Mouse (Mus musculus): ENCODE results near the gene Wfdc13. TPM values are rescaled to one million over a fixed set of nuclear protein-coding genes. Genes with fewer than 3 reads are reported as not detected.
A peak's percentile ranks its signal among the peaks of the same experiment; 100 is the strongest.
"Not testable (repeated sequence)": the region's sequence is repeated elsewhere in the genome, so short reads cannot be mapped to it uniquely, and the experiment has no call there.

Wfdc13 gene
- polyA plus RNA-seq, 1 experiment from 2014 or later: not detected

GRCm38 (mm10) chr2:164676916-164677685 lies 7.8 kb upstream of the Wfdc13 start:
- H3K36me3 ChIP-seq: no peaks in the 10 kb centered on the region
- 86% methylated on average over 16 of the region's 16 CpGs for WGBS
- no peak for DNase-seq (ENCODE audit: low spot score)
- no peak overlapping the region for H3K27ac ChIP-seq
- H3K4me3 ChIP-seq: no peak overlapping the region
- peaks cover 12% of the 10 kb centered on the region for H3K4me1 ChIP-seq (replicated peaks)
- H3K9me3 ChIP-seq: 0 out of 2 replicates have a peak, but pooled peaks cover 2% of the 10 kb centered on the region
- H3K27me3 ChIP-seq (ENCODE audit: insufficient read depth, poor library complexity, severe bottlenecking): no peaks in the 10 kb centered on the region

- H3K4me1 ChIP-seq (replicated peaks): peaks cover 12% of the 10 kb centered on the region
- H3K27me3 ChIP-seq (ENCODE audit: insufficient read depth, poor library complexity, severe bottlenecking): no peaks in the 10 kb centered on the region
- no peaks in the 10 kb centered on the region for H3K36me3 ChIP-seq
- H3K4me3 ChIP-seq: peak overlapping the region; percentile 41
- H3K27ac ChIP-seq: 0 out of 2 replicates have a peak overlapping the region, but pooled peaks have one; percentile 50
- WGBS: 24% methylated on average over 19 of the region's 19 CpGs
- H3K9me3 ChIP-seq: no peaks in the 10 kb centered on the region
- peak; percentile 85 for DNase-seq (ENCODE audit: low spot score)
Measured at GRCm38 (mm10) chr2:164678848-164679625, 5.9 kb upstream of the Wfdc13 start.

- H3K27ac ChIP-seq: no peak overlapping the region
- no peaks in the 10 kb centered on the region for H3K9me3 ChIP-seq
- peaks cover 12% of the 10 kb centered on the region for H3K4me1 ChIP-seq (replicated peaks)
- 53% methylated on average over 3 of the region's 3 CpGs for WGBS
- no peak overlapping the region for H3K4me3 ChIP-seq
- H3K27me3 ChIP-seq (ENCODE audit: insufficient read depth, poor library complexity, severe bottlenecking): no peaks in the 10 kb centered on the region
- peak; percentile 21 for DNase-seq (ENCODE audit: low spot score)
- no peaks in the 10 kb centered on the region for H3K36me3 ChIP-seq
Measured at GRCm38 (mm10) chr2:164679906-164680305, 5.0 kb upstream of the Wfdc13 start.

- DNase-seq (ENCODE audit: low spot score): no peak
- no peak within 1 kb of the TSS for H3K4me3 ChIP-seq
- no peaks in the 10 kb centered on the region for H3K36me3 ChIP-seq
- no peaks in the 10 kb centered on the region for H3K9me3 ChIP-seq
- WGBS: 78% methylated on average over 4 of the region's 4 CpGs
- H3K27ac ChIP-seq: no peak within 1 kb of the TSS
- H3K4me1 ChIP-seq (replicated peaks): no peaks in the 10 kb centered on the region
- no peaks in the 10 kb centered on the region for H3K27me3 ChIP-seq (ENCODE audit: insufficient read depth, poor library complexity, severe bottlenecking)
Measured at GRCm38 (mm10) chr2:164698201-164698600, 13.3 kb downstream of the Wfdc13 start, which contains the start of gene Spint4. Gene Spint4, plus strand, starts transcription at chr2:164698501.

GRCm38 (mm10) chr2:164700959-164701358 lies 16.1 kb downstream of the Wfdc13 start:
- Histone ChIP-seq H3K36me3 (no peaks in the 10 kb centered on the region), H3K4me1 (replicated peaks) (no peaks in the 10 kb centered on the region), H3K4me3 (no peak overlapping the region), H3K27ac (no peak overlapping the region), H3K27me3 (ENCODE audit: insufficient read depth, poor library complexity, severe bottlenecking) (no peaks in the 10 kb centered on the region), H3K9me3 (no peaks in the 10 kb centered on the region; the same call in 1 of the 2 replicates)
- WGBS: 90% methylated on average over 5 of the region's 5 CpGs
- no peak for DNase-seq (ENCODE audit: low spot score)

GRCm38 (mm10) chr2:164701761-164702160 lies 16.9 kb downstream of the Wfdc13 start:
- no peaks in the 10 kb centered on the region for H3K36me3 ChIP-seq
- no peak for DNase-seq (ENCODE audit: low spot score)
- H3K27ac ChIP-seq: no peak overlapping the region
- no peak overlapping the region for H3K4me3 ChIP-seq
- H3K4me1 ChIP-seq (replicated peaks): no peaks in the 10 kb centered on the region
- whole genome bisulfite sequencing: 92% methylated on average over 5 of the region's 5 CpGs
- H3K9me3 ChIP-seq: no peaks in the 10 kb centered on the region; the same call in 1 of the 2 replicates
- H3K27me3 ChIP-seq (ENCODE audit: insufficient read depth, poor library complexity, severe bottlenecking): no peaks in the 10 kb centered on the region

GRCm38 (mm10) chr2:164704235-164704634 lies 19.3 kb downstream of the Wfdc13 start:
- no peaks in the 10 kb centered on the region for H3K27me3 ChIP-seq (ENCODE audit: insufficient read depth, poor library complexity, severe bottlenecking)
- no peak overlapping the region for H3K4me3 ChIP-seq
- H3K9me3 ChIP-seq: no peaks in the 10 kb centered on the region; the same call in 1 of the 2 replicates
- WGBS: 83% methylated on average over 5 of the region's 5 CpGs
- DNase-seq (ENCODE audit: low spot score): no peak
- no peaks in the 10 kb centered on the region for H3K4me1 ChIP-seq (replicated peaks)
- no peaks in the 10 kb centered on the region for H3K36me3 ChIP-seq
- H3K27ac ChIP-seq: no peak overlapping the region

- DNase-seq (ENCODE audit: low spot score): no peak
- Histone ChIP-seq H3K36me3 (no peaks in the 10 kb centered on the region), H3K4me3 (no peak overlapping the region), H3K4me1 (replicated peaks) (no peaks in the 10 kb centered on the region), H3K27me3 (ENCODE audit: insufficient read depth, poor library complexity, severe bottlenecking) (no peaks in the 10 kb centered on the region), H3K9me3 (no peaks in the 10 kb centered on the region; the same call in 1 of the 2 replicates), H3K27ac (no peak overlapping the region)
- WGBS: 91% methylated on average over 6 of the region's 6 CpGs
Measured at GRCm38 (mm10) chr2:164705328-164705727, 20.4 kb downstream of the Wfdc13 start.

GRCm38 (mm10) chr2:164705991-164706390 lies 21.1 kb downstream of the Wfdc13 start:
- no peaks in the 10 kb centered on the region for H3K36me3 ChIP-seq
- no peaks in the 10 kb centered on the region for H3K27me3 ChIP-seq (ENCODE audit: insufficient read depth, poor library complexity, severe bottlenecking)
- H3K4me1 ChIP-seq (replicated peaks): no peaks in the 10 kb centered on the region
- no peak for DNase-seq (ENCODE audit: low spot score)
- no peak overlapping the region for H3K4me3 ChIP-seq
- H3K9me3 ChIP-seq: no peaks in the 10 kb centered on the region; the same call in 1 of the 2 replicates
- no peak overlapping the region for H3K27ac ChIP-seq
- WGBS: 91% methylated on average over 14 of the region's 14 CpGs

- no peak for DNase-seq (ENCODE audit: low spot score)
- Histone ChIP-seq H3K9me3 (no peaks in the 10 kb centered on the region), H3K4me1 (replicated peaks) (no peaks in the 10 kb centered on the region), H3K36me3 (no peaks in the 10 kb centered on the region), H3K27me3 (ENCODE audit: insufficient read depth, poor library complexity, severe bottlenecking) (no peaks in the 10 kb centered on the region), H3K27ac (no peak within 1 kb of the TSS), H3K4me3 (no peak within 1 kb of the TSS)
- 84% methylated on average over 6 of the region's 6 CpGs for WGBS
Measured at GRCm38 (mm10) chr2:164715005-164715404, 30.1 kb downstream of the Wfdc13 start, which contains the start of gene Spint5. Gene Spint5, plus strand, starts transcription at chr2:164715305.

GRCm38 (mm10) chr2:164716194-164716786 lies 31.4 kb downstream of the Wfdc13 start:
- H3K9me3 ChIP-seq; DNase-seq (ENCODE audit: low spot score); H3K27me3 ChIP-seq (ENCODE audit: insufficient read depth, poor library complexity, severe bottlenecking); H3K36me3 ChIP-seq; H3K4me1 ChIP-seq (replicated peaks); H3K4me3 ChIP-seq; H3K27ac ChIP-seq: not testable (repeated sequence)
- 90% methylated on average over 23 of the region's 23 CpGs for WGBS

GRCm38 (mm10) chr2:164723276-164723675 lies 38.4 kb downstream of the Wfdc13 start:
- Histone ChIP-seq H3K9me3 (no peaks in the 10 kb centered on the region), H3K27ac (no peak overlapping the region), H3K36me3 (no peaks in the 10 kb centered on the region), H3K4me3 (no peak overlapping the region), H3K27me3 (ENCODE audit: insufficient read depth, poor library complexity, severe bottlenecking) (0 out of 2 replicates have a peak, but pooled peaks cover 3% of the 10 kb centered on the region), H3K4me1 (replicated peaks) (no peaks in the 10 kb centered on the region)
- DNase-seq (ENCODE audit: low spot score): no peak
- WGBS: 66% methylated on average over 4 of the region's 4 CpGs

Data from hindbrain, embryonic 10.5 days (tissue).